Mouse (Mus musculus) 3134 (cell line): ENCODE results near the gene Bcl2l1.

Experiments used
- DNase-seq: peaks from one replicate; pipeline ENCODE4 v3.0.0-alpha.2; 2011; ENCODE audit warnings: low spot score; ENCODE audit not compliant: insufficient read length; ENCODE audit errors: extremely low read depth

The Bcl2l1 gene

DNA sequence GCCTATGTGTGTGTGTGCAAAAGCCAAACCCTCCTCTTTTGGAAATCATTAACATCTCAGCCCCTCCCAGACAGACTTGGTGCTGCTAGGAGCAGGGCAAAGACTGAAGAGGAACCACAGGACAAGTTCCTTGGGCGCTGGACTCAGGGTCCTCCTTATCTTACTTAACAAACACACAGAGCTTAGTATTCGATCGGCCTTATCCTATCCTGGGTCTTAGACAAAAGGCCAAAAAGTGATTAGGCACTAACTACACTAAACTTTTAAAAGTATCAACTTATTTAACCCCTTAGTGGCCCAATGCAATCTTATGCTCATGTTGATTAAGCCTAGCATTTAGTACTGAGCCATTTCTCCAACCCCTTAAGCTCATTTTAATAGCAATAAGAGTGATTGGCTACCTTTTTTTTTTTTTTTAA is 91.7 kb downstream of the Bcl2l1 start:
- DNase-seq = no peak

DNA sequence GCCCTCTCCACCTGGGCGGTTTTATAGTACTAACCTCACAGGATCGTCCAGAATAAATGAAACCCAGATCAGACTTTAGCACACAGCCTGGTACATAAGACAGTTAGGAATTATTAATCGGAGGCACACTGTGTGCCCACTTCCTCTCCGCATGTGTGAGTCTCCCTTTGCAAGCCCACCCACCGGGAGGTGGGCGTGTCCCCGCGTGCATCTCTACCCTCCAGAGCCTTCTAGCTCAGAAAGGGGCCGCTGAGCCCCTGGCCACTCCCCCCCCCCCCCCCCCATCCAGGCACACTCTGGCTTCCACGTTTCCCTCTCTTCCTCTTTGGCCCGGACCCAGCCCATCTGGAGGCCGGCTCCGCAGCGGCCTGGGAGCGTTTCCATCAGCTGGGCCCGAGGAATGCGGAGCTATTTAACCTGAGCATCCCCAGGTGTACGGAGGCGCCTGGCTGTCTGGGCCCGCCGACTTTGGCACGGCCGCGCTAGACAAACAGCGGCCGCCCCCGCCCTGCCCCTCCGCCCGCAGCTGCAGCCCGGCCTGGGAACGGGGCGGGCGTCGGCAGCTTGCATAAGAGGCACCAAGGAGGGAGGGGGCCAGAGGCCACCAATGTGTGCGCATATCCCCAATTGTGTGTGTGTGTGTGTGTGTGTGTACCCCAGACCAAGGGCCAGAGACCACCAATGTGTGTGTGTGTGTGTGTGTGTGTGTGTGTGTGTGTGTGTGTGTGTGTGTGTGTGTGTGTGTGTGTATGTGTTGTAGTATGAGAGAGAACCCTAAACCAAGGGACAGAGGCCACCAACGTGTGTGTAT is 92.3 kb downstream of the Bcl2l1 start:
- DNase-seq = peak; percentile 87

DNA sequence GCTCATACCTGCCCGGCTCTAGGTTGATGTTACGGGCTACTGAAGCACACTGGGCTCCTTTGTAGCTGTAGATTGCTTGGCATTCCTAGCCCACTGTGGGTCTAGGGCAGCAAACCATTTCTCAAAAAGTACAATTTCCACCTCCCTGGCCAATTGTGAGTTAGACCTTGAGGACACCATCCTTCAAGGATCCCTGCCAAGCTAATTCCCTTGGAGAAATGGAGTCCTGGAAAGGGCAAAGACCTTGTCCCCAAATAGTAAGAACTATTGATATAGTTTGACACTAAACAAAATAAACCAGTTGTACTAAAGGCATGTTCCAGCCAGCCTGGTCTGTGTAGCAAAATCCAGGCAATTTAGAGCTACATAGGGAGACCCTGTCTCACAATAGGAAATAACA is 93.2 kb downstream of the Bcl2l1 start:
- DNase-seq = no peak

DNA sequence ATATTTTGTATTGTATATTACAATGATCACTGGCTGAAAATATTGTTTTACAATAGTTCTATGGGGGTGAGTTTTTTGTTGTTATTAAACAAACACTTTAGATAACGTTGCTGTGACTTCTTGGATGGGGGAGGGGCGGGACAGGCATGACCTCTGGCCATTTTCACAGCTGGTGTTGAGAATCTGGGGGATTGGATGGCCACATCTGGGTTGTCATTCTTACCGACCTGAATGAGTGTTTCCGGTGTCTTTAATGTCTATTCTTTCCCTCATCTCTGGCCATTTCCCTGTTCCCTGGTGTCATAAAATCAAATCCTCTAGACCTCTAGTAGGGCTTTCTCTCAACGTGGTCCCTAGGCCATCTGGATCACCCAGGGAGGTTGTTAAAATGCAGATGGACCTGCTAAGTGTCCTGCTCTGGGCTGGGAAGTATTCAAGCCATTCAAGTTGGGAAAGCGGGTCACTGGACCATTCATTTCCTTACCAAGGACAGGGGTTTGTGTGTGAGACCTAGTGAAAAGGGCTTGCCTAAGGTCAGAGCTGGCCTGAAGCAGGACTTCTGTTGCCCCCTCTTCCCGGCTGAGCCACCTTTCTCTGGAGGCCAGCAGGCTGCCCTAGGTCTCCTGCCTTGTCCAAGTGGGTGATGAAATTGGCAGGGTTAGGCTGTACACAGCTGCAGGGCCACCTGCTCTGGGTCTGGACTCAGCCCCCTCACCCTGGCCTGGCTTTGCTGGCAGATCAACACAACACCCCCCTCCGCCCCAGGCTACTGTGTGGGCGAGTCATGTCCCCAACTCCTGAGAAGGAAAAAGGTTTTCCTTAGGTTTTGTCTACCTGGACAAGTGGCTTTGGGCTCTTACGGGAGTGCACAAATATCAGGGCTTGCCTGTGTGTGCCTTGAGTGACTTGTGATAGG is 94.0 kb downstream of the Bcl2l1 start:
- peak; percentile 70 for DNase-seq

DNA sequence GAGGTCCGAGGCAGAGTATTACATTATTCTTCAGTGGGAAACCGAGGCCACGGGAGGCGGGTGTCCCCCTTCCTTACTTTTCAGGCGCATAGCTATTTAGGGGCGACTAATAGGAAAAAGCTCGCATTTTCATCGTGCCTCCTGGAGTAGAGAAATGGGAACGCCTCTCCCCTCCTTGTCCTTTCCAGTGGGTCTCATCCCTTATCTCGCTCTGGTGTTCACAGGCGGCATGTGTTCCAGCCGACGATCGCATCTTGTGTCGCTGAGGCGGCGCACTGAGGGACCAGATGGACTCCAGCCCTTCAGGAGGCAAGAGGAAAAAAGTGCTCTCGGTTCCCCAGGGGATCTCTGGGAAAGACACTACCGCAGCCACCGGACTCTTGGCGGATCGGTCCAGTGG is 94.8 kb downstream of the Bcl2l1 start:
- DNase-seq = no peak

DNA sequence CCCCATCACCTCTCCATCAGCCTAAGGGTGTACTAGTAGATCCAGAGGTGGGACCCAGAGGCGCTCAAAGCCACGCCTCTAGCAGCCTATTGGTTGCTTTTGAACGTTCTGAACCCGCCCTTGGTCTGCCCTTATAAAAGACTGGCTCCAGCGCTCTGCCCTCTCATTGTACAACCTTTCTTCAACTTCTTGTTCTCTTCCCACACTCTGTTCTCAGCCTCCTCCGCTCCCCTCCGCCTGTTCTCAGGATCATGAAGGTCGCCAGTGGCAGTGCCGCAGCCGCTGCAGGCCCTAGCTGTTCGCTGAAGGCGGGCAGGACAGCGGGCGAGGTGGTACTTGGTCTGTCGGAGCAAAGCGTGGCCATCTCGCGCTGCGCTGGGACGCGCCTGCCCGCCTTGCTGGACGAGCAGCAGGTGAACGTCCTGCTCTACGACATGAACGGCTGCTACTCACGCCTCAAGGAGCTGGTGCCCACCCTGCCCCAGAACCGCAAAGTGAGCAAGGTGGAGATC is 95.4 kb downstream of the Bcl2l1 start, which contains the start of gene Id1:
Id1 (plus strand) TSS at position 162 of the 512 bp plus-strand sequence.
- DNase-seq = peak; percentile 90

DNA sequence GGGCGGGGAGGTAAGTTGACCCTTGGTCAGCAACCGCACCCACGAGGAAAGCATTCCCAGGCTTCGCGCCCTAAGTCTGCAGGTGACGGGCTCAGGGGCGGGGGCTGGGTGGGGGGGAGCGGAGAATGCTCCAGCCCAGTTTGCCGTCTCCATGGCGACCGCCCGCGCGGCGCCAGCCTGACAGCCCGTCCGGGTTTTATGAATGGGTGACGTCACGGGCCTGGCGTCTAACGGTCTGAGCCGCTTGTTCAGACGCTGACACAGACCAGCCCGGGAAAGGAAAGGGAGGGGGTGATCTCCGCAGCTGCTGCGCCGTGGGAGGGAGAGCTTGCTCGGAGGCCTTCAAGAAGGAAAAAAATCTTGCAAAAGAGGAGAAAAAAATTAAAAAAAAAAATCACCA is 96.5 kb downstream of the Bcl2l1 start:
- DNase-seq = peak; percentile 93

DNA sequence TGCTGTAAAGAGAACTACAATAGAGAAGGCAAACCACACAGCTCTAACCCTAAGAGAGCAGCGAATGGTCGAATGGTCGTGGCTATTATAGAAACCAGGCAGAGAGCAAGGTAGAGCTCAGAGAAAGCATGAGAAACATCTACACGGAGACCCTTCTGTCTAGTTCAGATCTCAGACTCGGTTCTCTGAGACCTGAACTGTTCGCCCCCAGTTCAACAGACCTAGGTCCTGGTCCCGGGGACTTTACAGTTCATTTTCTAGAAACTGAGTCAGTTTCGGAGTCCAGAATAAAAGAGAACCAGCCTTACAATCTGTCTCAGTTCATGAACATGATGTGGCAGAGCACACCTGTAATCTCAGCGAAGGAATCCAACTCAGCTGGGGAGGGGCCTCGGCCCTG is 97.0 kb downstream of the Bcl2l1 start:
- DNase-seq = no peak

DNA sequence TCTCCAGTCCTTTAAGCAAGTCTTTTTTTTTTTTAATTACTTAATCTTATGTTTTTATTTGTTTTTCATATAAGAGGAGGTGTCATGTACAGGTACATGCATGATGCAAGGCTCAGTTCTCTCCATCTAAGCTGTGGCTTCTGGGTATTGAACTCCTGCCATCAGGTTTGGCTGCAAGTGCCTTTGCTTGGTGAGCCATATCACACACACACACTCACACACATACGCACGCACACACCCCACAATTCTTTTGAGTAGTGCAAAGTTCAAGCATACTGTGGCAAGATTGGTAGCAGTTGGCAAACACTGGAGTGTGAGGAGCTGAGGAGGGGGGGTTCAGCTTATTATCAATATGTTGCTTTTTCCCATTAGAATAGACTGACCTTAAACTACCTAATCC is 98.3 kb downstream of the Bcl2l1 start:
- DNase-seq = no peak
